In genomic region chr9:65629025-65629766, GRCm38 (mm10) we compare ENCODE assay signal across 8 mouse cellular contexts. TPM values are rescaled to one million over a fixed set of nuclear protein-coding genes. Genes with fewer than 3 reads are reported as not detected.
A peak's percentile ranks its signal among the peaks of the same experiment; 100 is the strongest.
DNase-seq lines count a peak whose midpoint lies in the region; ATAC-seq and TF ChIP-seq lines count a peak whose summit lies in the region.

Rbpms2 (plus strand) TSS chr9:65629648.

- TF ChIP-seq POLR2A in liver, adult 2 months (IDR thresholded peaks at IDR 0.05; ENCODE audit: extremely low read depth, insufficient read depth, low read length): no peak

- no peaks in the 10 kb centered on the region for H3K9me3 ChIP-seq in forebrain, embryonic 14.5 days (replicated peaks; ENCODE audit: control insufficient read depth, low read length)
- no peaks in the 10 kb centered on the region for H3K9me3 ChIP-seq in hindbrain, embryonic 16.5 days (ENCODE audit: control insufficient read depth, low read length)

- H3K27ac ChIP-seq in forebrain, embryonic 14.5 days (ENCODE audit: low read depth, low read length): no peak within 1 kb of the TSS
- H3K27ac ChIP-seq in hindbrain, embryonic 16.5 days (ENCODE audit: low read depth, low read length): peak within 1 kb of the TSS; percentile 5; the same call in 1 of the 2 replicates
- peak within 1 kb of the TSS; percentile 92 for H3K27ac ChIP-seq in liver, adult 2 months (replicated peaks; ENCODE audit: insufficient read depth, low read depth, low read length)

- DNase-seq in CD4-positive helper T cell, adult 2 months (ENCODE audit: low read depth, low spot score): peak; percentile 57
- DNase-seq in ZHBTc4 (ENCODE audit: low read depth, low spot score): peak; percentile 86
- no peak for DNase-seq in forebrain, embryonic 14.5 days (ENCODE audit: low spot score)
- no peak for DNase-seq in liver, adult 2 months (ENCODE audit: extremely low read depth, low read depth, low spot score)
- peak; percentile 64 for DNase-seq in naive thymus-derived CD4-positive, alpha-beta T cell, adult 2 months (ENCODE audit: low read depth)
- DNase-seq in frontal cortex, adult 2 months (ENCODE audit: extremely low spot score in 1 of 2, low spot score in 1 of 2): no peak
- no peak for DNase-seq in spleen, postnatal 14 days (ENCODE audit: low spot score in 2 of 2)

- ATAC-seq in forebrain, embryonic 14.5 days: no peak
- ATAC-seq in hindbrain, embryonic 16.5 days: no peak

- H3K4me2 ChIP-seq in forebrain, embryonic 14.5 days (ENCODE audit: low read length): peak within 1 kb of the TSS; percentile 98
- peak within 1 kb of the TSS; percentile 97 for H3K4me2 ChIP-seq in hindbrain, embryonic 16.5 days (ENCODE audit: low read length)

- peaks cover 7% of the 10 kb centered on the region; the same call in 1 of the 2 replicates for H3K4me1 ChIP-seq in forebrain, embryonic 14.5 days (ENCODE audit: control insufficient read depth, insufficient read depth, low read length)
- H3K4me1 ChIP-seq in hindbrain, embryonic 16.5 days (ENCODE audit: control insufficient read depth, insufficient read depth, low read depth, low read length): peaks cover 13% of the 10 kb centered on the region
- H3K4me1 ChIP-seq in liver, adult 2 months (ENCODE audit: control insufficient read depth, insufficient read depth, low read length): peaks cover 14% of the 10 kb centered on the region

- peak within 1 kb of the TSS; percentile 61 for H3K9ac ChIP-seq in forebrain, embryonic 14.5 days (ENCODE audit: low read length)
- peak within 1 kb of the TSS; percentile 67 for H3K9ac ChIP-seq in hindbrain, embryonic 16.5 days (ENCODE audit: low read depth, low read length)
- H3K9ac ChIP-seq in liver, adult 2 months (ENCODE audit: low read depth, low read length): peak within 1 kb of the TSS; percentile 96

- no peaks in the 10 kb centered on the region for H3K36me3 ChIP-seq in forebrain, embryonic 14.5 days (ENCODE audit: control insufficient read depth, insufficient read depth, low read length)
- no peaks in the 10 kb centered on the region for H3K36me3 ChIP-seq in hindbrain, embryonic 16.5 days (ENCODE audit: control insufficient read depth, insufficient read depth, low read length)
- no peaks in the 10 kb centered on the region for H3K36me3 ChIP-seq in liver, adult 2 months (ENCODE audit: control insufficient read depth, insufficient read depth, low read length)

- peak within 1 kb of the TSS; percentile 64 for H3K4me3 ChIP-seq in forebrain, embryonic 14.5 days (ENCODE audit: low read depth, low read length)
- peak within 1 kb of the TSS; percentile 69 for H3K4me3 ChIP-seq in hindbrain, embryonic 16.5 days (ENCODE audit: low read length)
- H3K4me3 ChIP-seq in liver, adult 2 months (ENCODE audit: insufficient read depth, low read depth, low read length): peak within 1 kb of the TSS; percentile 86

- under 1% methylated on average over 35 of the region's 40 CpGs for WGBS in forebrain, embryonic 14.5 days
- under 1% methylated on average over 33 of the region's 40 CpGs for WGBS in hindbrain, embryonic 16.5 days
- WGBS in liver, adult 2 months: 16% methylated on average over 33 of the region's 40 CpGs

- TF ChIP-seq CTCF in liver, adult 2 months (IDR thresholded peaks at IDR 0.05; ENCODE audit: low read depth, low read length): no peak

- H3K27me3 ChIP-seq in forebrain, embryonic 14.5 days (replicated peaks; ENCODE audit: control insufficient read depth, insufficient read depth, low read length): peaks cover 42% of the 10 kb centered on the region
- peaks cover 18% of the 10 kb centered on the region for H3K27me3 ChIP-seq in hindbrain, embryonic 16.5 days (replicated peaks; ENCODE audit: control insufficient read depth, insufficient read depth, low read length)
- no peaks in the 10 kb centered on the region for H3K27me3 ChIP-seq in liver, adult 2 months (ENCODE audit: control insufficient read depth, insufficient read depth, low read length)

- peaks cover 24% of the 10 kb centered on the region; the same call in 1 of the 2 replicates for H3K79me2 ChIP-seq in liver, adult 2 months (ENCODE audit: control insufficient read depth, insufficient read depth, low read length)

RNA-seq across cellular contexts. Expression of gene Rbpms2, which starts in this region (rescaled TPM):
- polyA plus RNA-seq in forebrain, embryonic 14.5 days (2014; fragmentation: Nextera tagmentation; extraction: Ambion mirVana): 3.8 TPM in 2 replicates
- polyA plus RNA-seq in hindbrain, embryonic 16.5 days (2015; fragmentation: Nextera tagmentation; extraction: Ambion mirVana): 4.6 and 4.7 TPM in 2 replicates
- 9.8 and 13.2 TPM in 2 replicates for total RNA-seq in liver, adult 2 months (2014; rRNA removed)
- 110 and 121 TPM in 2 replicates for polyA plus RNA-seq in liver, adult 2 months (2012; rRNA removed)
- 7.5 and 8.3 TPM in 2 replicates for polyA plus RNA-seq in frontal cortex, adult 2 months (2012; rRNA removed)

Comparison
In these comparisons a context has a peak if more than half of its experiments do, and no peak if none do; other contexts are left out.
1. RNA of gene Rbpms2 (polyA plus RNA-seq): 110 to 121 TPM in liver, adult 2 months; 7.5 to 8.3 TPM in frontal cortex, adult 2 months, 4.6 to 4.7 TPM in hindbrain, embryonic 16.5 days and 3.8 TPM in forebrain, embryonic 14.5 days; every median in the first group is over 10 times any median in the second.
2. DNase-seq: peak in CD4-positive helper T cell, adult 2 months (single experiment), ZHBTc4 (single experiment) and naive thymus-derived CD4-positive, alpha-beta T cell, adult 2 months (single experiment); none in forebrain, embryonic 14.5 days (single experiment), liver, adult 2 months (single experiment), frontal cortex, adult 2 months (0 of 2) and spleen, postnatal 14 days (0 of 2).
3. Peak in every context shown above with its lines, with median percentiles within 50 percentile points of each other: H3K4me3 ChIP-seq and H3K9ac ChIP-seq.